Mouse (Mus musculus) hindbrain, postnatal 0 days (tissue): ENCODE results near the gene Timeless. TPM values are rescaled to one million over a fixed set of nuclear protein-coding genes. Genes with fewer than 3 reads are reported as not detected.
"Not testable (repeated sequence)": the region's sequence is repeated elsewhere in the genome, so short reads cannot be mapped to it uniquely, and the experiment has no call there.

Experiments used
- ATAC-seq: fragments of 200-750 bp; cut with Nextera tagmentation; 2 replicates; pipeline ENCODE4 v1.8.0; 2017; ENCODE audit warnings: mild to moderate bottlenecking, moderate TSS enrichment, moderate library complexity
- DNase-seq: peaks from one replicate; pipeline ENCODE4 v3.0.0-alpha.2; 2015; ENCODE audit warnings: low spot score
- H3K27ac ChIP-seq: fragments of 300-500 bp; sonication (generic); 2 replicates; pipeline ENCODE4 v1.5.1; 2014; ENCODE audit warnings: mild to moderate bottlenecking
- H3K27me3 ChIP-seq: fragments of 300-500 bp; sonication (generic); 2 replicates; pipeline ENCODE4 v1.6.1; 2014; ENCODE audit warnings: low read length, mixed read lengths; ENCODE audit not compliant: insufficient read depth
- H3K36me3 ChIP-seq: fragments of 300-500 bp; sonication (generic); 2 replicates; pipeline ENCODE4 v1.6.1; 2014; ENCODE audit warnings: low read length, mixed read lengths; ENCODE audit not compliant: insufficient read depth
- H3K4me1 ChIP-seq: fragments of 300-500 bp; sonication (generic); 2 replicates; pipeline ENCODE4 v1.6.1; 2014; ENCODE audit warnings: antibody characterized with exemption, low read length, mixed read lengths; ENCODE audit not compliant: insufficient read depth
- H3K4me2 ChIP-seq: fragments of 300-500 bp; sonication (generic); 2 replicates; pipeline ENCODE4 v1.6.1; 2014; ENCODE audit warnings: low read depth, mild to moderate bottlenecking, low read length, moderate library complexity, mixed read lengths
- H3K4me3 ChIP-seq: fragments of 300-500 bp; sonication (generic); 2 replicates; pipeline ENCODE4 v1.5.1; 2014; ENCODE audit warnings: low read length
- H3K9ac ChIP-seq: fragments of 300-500 bp; sonication (generic); replicated peaks from 2 replicates; pipeline ENCODE4 v1.6.1; 2014; ENCODE audit warnings: mild to moderate bottlenecking, low read length, moderate library complexity, mixed read lengths
- H3K9me3 ChIP-seq: fragments of 300-500 bp; sonication (generic); 2 replicates; pipeline ENCODE4 v1.6.1; 2016; ENCODE audit warnings: low read length, mixed read lengths
- CTCF ChIP-seq: IDR thresholded peaks from 2 replicates; pipeline ENCODE4 v1.5.1; 2016; ENCODE audit warnings: antibody characterized with exemption, control low read depth, low read depth
- WGBS: fragments of 180-500 bp; shearing (Covaris S2); extraction: QIAGEN DNeasy Blood & Tissue Kit; methylation state at CpG from one replicate; pipeline ENCODE4 v1.1.7; 2014; 5-methylcytosine and 5-hydroxymethylcytosine counted together
- polyA plus RNA-seq: library from polyadenylated mRNA; unstranded; fragments of >200 nt; fragmentation: Nextera tagmentation; extraction: Ambion mirVana; gene quantifications from 2 replicates; pipeline ENCODE4 v1.2.1, GENCODE M21; 2015
- total RNA-seq: library from RNA; depleted of rRNA; stranded (reverse); fragments of >200 nt; gene quantifications from 2 replicates; pipeline ENCODE4 v1.2.3, GENCODE M21; 2014

The Timeless gene
- total and polyA plus RNA-seq, 2 experiments from 2014 or later, result 15.2 to 15.6 TPM

GRCm38 (mm10) chr10:128250565-128250964, 18.7 kb downstream of the Timeless start:
- 91% methylated on average over 13 of the region's 13 CpGs for WGBS
- TF ChIP-seq CTCF, result no peak
- peaks cover 20% of the 10 kb centered on the region for H3K36me3 ChIP-seq

GRCm38 (mm10) chr10:128253677-128254255, 21.9 kb downstream of the Timeless start, which contains the start of gene Apon:
Gene Apon, plus strand, starts transcription at chr10:128254096.
- Histone ChIP-seq H3K9ac (no peak within 1 kb of the TSS), H3K4me2 (no peak within 1 kb of the TSS), H3K27ac (no peak within 1 kb of the TSS), H3K27me3 (no peaks in the 10 kb centered on the region), H3K4me1 (no peaks in the 10 kb centered on the region), H3K4me3 (no peak within 1 kb of the TSS), H3K9me3 (no peaks in the 10 kb centered on the region), H3K36me3 (peaks cover 20% of the 10 kb centered on the region)
- WGBS, result 79% methylated on average over 4 of the region's 4 CpGs
- no peak for DNase-seq
- no peak for ATAC-seq
- no peak for TF ChIP-seq CTCF

More at GRCm38 (mm10) chr10:128250565-128250964, 18.7 kb downstream of the Timeless start:
- no peak overlapping the region for H3K9ac ChIP-seq
- H3K4me2 ChIP-seq, result no peak overlapping the region
- no peak overlapping the region for H3K4me3 ChIP-seq
- no peaks in the 10 kb centered on the region for H3K4me1 ChIP-seq
- H3K9me3 ChIP-seq, result no peaks in the 10 kb centered on the region
- DNase-seq (no peak), ATAC-seq (no peak)
- no peak overlapping the region for H3K27ac ChIP-seq
- H3K27me3 ChIP-seq, result no peaks in the 10 kb centered on the region

GRCm38 (mm10) chr10:128255925-128256324, 24.1 kb downstream of the Timeless start:
- Histone ChIP-seq H3K9me3 (no peaks in the 10 kb centered on the region), H3K27ac (no peak overlapping the region), H3K9ac (no peak overlapping the region), H3K4me2 (no peak overlapping the region), H3K4me1 (no peaks in the 10 kb centered on the region), H3K4me3 (no peak overlapping the region), H3K36me3 (peaks cover 7% of the 10 kb centered on the region), H3K27me3 (no peaks in the 10 kb centered on the region)
- 91% methylated on average over 8 of the region's 8 CpGs for WGBS
- DNase-seq, result no peak
- no peak for TF ChIP-seq CTCF
- no peak for ATAC-seq

- Histone ChIP-seq H3K4me3 (no peak overlapping the region), H3K9ac (no peak overlapping the region), H3K27ac (no peak overlapping the region), H3K27me3 (no peaks in the 10 kb centered on the region), H3K4me2 (no peak overlapping the region), H3K36me3 (peaks cover 3% of the 10 kb centered on the region; the same call in 1 of the 2 replicates), H3K4me1 (no peaks in the 10 kb centered on the region), H3K9me3 (no peaks in the 10 kb centered on the region)
- DNase-seq (no peak), ATAC-seq (no peak)
- WGBS, result 91% methylated on average over 8 of the region's 8 CpGs
- no peak for TF ChIP-seq CTCF
Observed at GRCm38 (mm10) chr10:128256328-128256727, 24.5 kb downstream of the Timeless start.

GRCm38 (mm10) chr10:128258953-128259352, 27.1 kb downstream of the Timeless start:
- 72% methylated on average over 4 of the region's 4 CpGs for WGBS
- ATAC-seq, result no peak

GRCm38 (mm10) chr10:128259946-128260345, 28.1 kb downstream of the Timeless start:
- H3K9me3 ChIP-seq, result no peaks in the 10 kb centered on the region

More at GRCm38 (mm10) chr10:128258953-128259352, 27.1 kb downstream of the Timeless start:
- H3K4me3 ChIP-seq, result no peak overlapping the region
- no peak for DNase-seq
- H3K27ac ChIP-seq, result no peak overlapping the region; the same call in 1 of the 2 replicates
- H3K9ac ChIP-seq, result no peak overlapping the region
- H3K4me1 ChIP-seq, result no peaks in the 10 kb centered on the region
- H3K27me3 ChIP-seq, result no peaks in the 10 kb centered on the region
- H3K4me2 ChIP-seq, result no peak overlapping the region
- H3K36me3 ChIP-seq, result no peaks in the 10 kb centered on the region
- no peaks in the 10 kb centered on the region for H3K9me3 ChIP-seq
- TF ChIP-seq CTCF, result no peak

GRCm38 (mm10) chr10:128260376-128260775, 28.5 kb downstream of the Timeless start:
- not testable (repeated sequence) for H3K27ac ChIP-seq, H3K4me2 ChIP-seq, DNase-seq, ATAC-seq, H3K9ac ChIP-seq, H3K4me1 ChIP-seq, H3K27me3 ChIP-seq, H3K9me3 ChIP-seq, H3K36me3 ChIP-seq, H3K4me3 ChIP-seq
- WGBS, result 90% methylated on average over 7 of the region's 7 CpGs

More at GRCm38 (mm10) chr10:128259946-128260345, 28.1 kb downstream of the Timeless start:
- H3K9ac ChIP-seq, result no peak overlapping the region
- H3K27me3 ChIP-seq, result no peaks in the 10 kb centered on the region
- H3K4me2 ChIP-seq, result no peak overlapping the region
- H3K27ac ChIP-seq, result no peak overlapping the region
- ATAC-seq, result no peak
- no peak for TF ChIP-seq CTCF
- H3K4me3 ChIP-seq, result no peak overlapping the region
- DNase-seq, result no peak
- no peaks in the 10 kb centered on the region for H3K4me1 ChIP-seq
- H3K36me3 ChIP-seq, result no peaks in the 10 kb centered on the region
- 89% methylated on average over 5 of the region's 5 CpGs for WGBS
